Mouse (Mus musculus) forebrain, embryonic 11.5 days (tissue): ENCODE data around the gene Cdk18. TPM values are rescaled to one million over a fixed set of nuclear protein-coding genes. Genes with fewer than 3 reads are reported as not detected.

ENCODE experiments used
- ATAC-seq: fragments of 200-750 bp; cut with Nextera tagmentation; replicated peaks from 2 replicates; pipeline ENCODE4 v1.8.0; 2017; ENCODE audit warnings: moderate TSS enrichment; ENCODE audit not compliant: low FRiP score
- DNase-seq: peaks from one replicate; pipeline ENCODE4 v3.0.0-alpha.2; 2017; ENCODE audit warnings: low spot score
- H3K27ac ChIP-seq: fragments of 300-500 bp; sonication (generic); 2 replicates; pipeline ENCODE4 v1.5.1; 2014; ENCODE audit warnings: low read depth, low read length
- H3K27me3 ChIP-seq: fragments of 300-500 bp; sonication (generic); 2 replicates; pipeline ENCODE4 v1.6.1; 2014; ENCODE audit warnings: mild to moderate bottlenecking, low read length, mixed read lengths; ENCODE audit not compliant: control insufficient read depth, insufficient read depth
- H3K36me3 ChIP-seq: fragments of 300-500 bp; sonication (generic); 2 replicates; pipeline ENCODE4 v1.6.1; 2014; ENCODE audit warnings: mild to moderate bottlenecking, low read length, moderate library complexity, mixed read lengths; ENCODE audit not compliant: control insufficient read depth, insufficient read depth
- H3K4me1 ChIP-seq: fragments of 300-500 bp; sonication (generic); replicated peaks from 2 replicates; pipeline ENCODE4 v1.6.1; 2014; ENCODE audit warnings: low read length, mixed read lengths; ENCODE audit not compliant: control insufficient read depth, insufficient read depth
- H3K4me2 ChIP-seq: fragments of 300-500 bp; sonication (generic); 2 replicates; pipeline ENCODE4 v1.6.1; 2014; ENCODE audit warnings: low read depth, mild to moderate bottlenecking, low read length, moderate library complexity, mixed read lengths; ENCODE audit not compliant: severe bottlenecking
- H3K4me3 ChIP-seq: fragments of 300-500 bp; sonication (generic); 2 replicates; pipeline ENCODE4 v1.5.1; 2014; ENCODE audit warnings: low read depth, low read length
- H3K9ac ChIP-seq: fragments of 300-500 bp; sonication (generic); 2 replicates; pipeline ENCODE4 v1.6.1; 2014; ENCODE audit warnings: low read length
- H3K9me3 ChIP-seq: fragments of 300-500 bp; sonication (generic); 2 replicates; pipeline ENCODE4 v1.6.1; 2016; ENCODE audit warnings: low read length, mixed read lengths; ENCODE audit not compliant: control insufficient read depth
- WGBS: fragments of 180-500 bp; shearing (Covaris S2); extraction: QIAGEN DNeasy Blood & Tissue Kit; methylation state at CpG from one replicate; pipeline ENCODE4 v1.1.7; 2014; 5-methylcytosine and 5-hydroxymethylcytosine counted together
- polyA plus RNA-seq: library from polyadenylated mRNA; unstranded; fragments of >200 nt; fragmentation: Nextera tagmentation; extraction: Ambion mirVana; gene quantifications from 2 replicates; pipeline ENCODE4 v1.2.1, GENCODE M21; 2014

The Cdk18 gene
- polyA plus RNA-seq, result 0.35 and 0.96 TPM in 2 replicates

DNA sequence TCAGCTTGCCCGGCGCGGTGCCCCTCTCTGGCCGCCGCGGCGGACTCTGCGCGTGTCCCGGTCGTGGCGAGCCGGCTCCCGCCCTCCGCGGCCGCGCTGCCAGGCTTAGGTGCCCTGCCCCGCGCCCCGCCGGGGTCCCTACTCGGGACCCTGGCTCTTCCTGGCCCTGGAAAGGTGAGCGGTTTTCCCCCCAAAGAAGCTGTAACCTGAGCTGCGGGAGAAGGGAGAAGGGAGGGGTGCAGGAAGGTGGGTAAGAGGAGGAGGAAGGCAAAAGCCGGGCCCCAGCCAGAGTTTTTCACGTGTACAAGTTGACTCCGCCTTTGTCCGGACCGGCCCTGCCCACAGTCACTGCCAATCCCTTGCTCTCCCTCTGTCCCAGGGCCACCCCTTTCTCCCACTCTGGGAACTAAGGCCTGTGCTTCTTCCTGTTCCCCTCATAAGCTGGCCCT lies at the start of gene Cdk18:
Gene Cdk18, minus strand, starts transcription at position 269 of the 449 bp plus-strand sequence.
- peak; percentile 31; the same call in 1 of the 2 replicates for ATAC-seq
- Histone ChIP-seq H3K4me3 (peak within 1 kb of the TSS; percentile 50), H3K36me3 (no peaks in the 10 kb centered on the region), H3K4me2 (peak within 1 kb of the TSS; percentile 99), H3K9ac (peak within 1 kb of the TSS; percentile 56), H3K9me3 (no peaks in the 10 kb centered on the region), H3K27me3 (peaks cover 10% of the 10 kb centered on the region), H3K27ac (no peak within 1 kb of the TSS), H3K4me1 (peaks cover 7% of the 10 kb centered on the region; the same call in 1 of the 2 replicates)
- peak; percentile 74 for DNase-seq
- under 1% methylated on average over 30 of the region's 30 CpGs for WGBS

DNA sequence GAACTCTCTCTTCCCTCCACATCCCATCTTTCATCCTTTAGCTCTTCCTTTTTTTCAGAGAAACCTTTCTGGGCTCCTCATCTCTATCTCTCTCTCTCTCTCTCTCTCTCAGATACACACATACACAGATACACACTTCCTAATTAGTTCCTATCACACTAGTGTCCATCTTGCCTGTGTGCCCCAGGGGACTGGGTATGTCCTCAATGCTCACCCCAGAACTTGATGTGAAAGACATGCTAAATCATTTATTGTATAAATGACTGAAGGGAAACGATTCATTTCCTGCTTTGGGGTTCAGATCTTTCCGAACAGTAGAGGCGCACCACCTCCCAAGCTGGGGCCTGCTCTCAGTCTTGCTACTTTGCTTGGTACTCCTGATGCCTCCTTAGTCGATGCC lies 49.7 kb upstream of the Cdk18 start:
- peaks cover 24% of the 10 kb centered on the region for H3K4me1 ChIP-seq
- H3K4me2 ChIP-seq, result peak overlapping the region; percentile 66
- H3K27me3 ChIP-seq, result no peaks in the 10 kb centered on the region; the same call in 1 of the 2 replicates
- no peak for DNase-seq
- no peak overlapping the region; the same call in 1 of the 2 replicates for H3K4me3 ChIP-seq
- 38% methylated on average over 4 of the region's 4 CpGs for WGBS
- peak overlapping the region; percentile 99 for H3K9ac ChIP-seq
- no peak for ATAC-seq
- H3K36me3 ChIP-seq, result no peaks in the 10 kb centered on the region
- H3K27ac ChIP-seq, result no peak overlapping the region; the same call in 1 of the 2 replicates
- H3K9me3 ChIP-seq, result no peaks in the 10 kb centered on the region

DNA sequence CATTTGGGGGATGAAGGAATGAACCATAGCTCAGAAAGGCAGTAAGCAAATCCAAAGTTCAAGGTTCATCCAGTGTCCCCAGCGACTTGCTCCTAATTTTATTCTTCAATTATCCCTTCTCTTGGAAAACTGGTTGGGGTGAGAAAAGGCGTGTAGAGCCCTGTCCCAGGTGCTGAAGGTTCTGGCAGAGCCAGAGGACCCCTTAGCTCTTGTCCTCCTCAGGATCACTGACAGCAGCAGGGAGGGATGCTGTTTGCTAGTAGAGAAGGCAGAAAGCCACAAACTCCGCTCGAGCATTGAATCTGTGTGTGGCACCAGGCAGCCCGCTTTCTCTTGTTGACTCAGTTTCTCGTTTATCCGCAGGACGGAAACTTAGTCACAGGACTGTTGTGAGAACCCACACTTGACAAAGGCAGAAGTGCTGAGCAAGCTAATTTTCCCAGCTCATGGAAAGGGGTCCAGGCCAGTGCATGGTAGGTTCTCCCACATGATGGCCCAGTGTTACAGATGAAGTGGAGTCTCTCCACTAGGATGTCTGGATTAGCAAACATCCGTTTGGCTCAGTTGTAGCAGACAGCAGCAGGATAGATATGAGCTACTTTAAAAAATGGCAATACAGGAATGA lies 49.1 kb upstream of the Cdk18 start:
- ATAC-seq (no peak), DNase-seq (no peak)
- 54% methylated on average over 9 of the region's 9 CpGs for WGBS
- Histone ChIP-seq H3K9ac (no peak overlapping the region), H3K27ac (no peak overlapping the region), H3K4me3 (no peak overlapping the region), H3K4me2 (no peak overlapping the region), H3K4me1 (peaks cover 20% of the 10 kb centered on the region), H3K27me3 (no peaks in the 10 kb centered on the region; the same call in 1 of the 2 replicates), H3K36me3 (no peaks in the 10 kb centered on the region), H3K9me3 (no peaks in the 10 kb centered on the region)

DNA sequence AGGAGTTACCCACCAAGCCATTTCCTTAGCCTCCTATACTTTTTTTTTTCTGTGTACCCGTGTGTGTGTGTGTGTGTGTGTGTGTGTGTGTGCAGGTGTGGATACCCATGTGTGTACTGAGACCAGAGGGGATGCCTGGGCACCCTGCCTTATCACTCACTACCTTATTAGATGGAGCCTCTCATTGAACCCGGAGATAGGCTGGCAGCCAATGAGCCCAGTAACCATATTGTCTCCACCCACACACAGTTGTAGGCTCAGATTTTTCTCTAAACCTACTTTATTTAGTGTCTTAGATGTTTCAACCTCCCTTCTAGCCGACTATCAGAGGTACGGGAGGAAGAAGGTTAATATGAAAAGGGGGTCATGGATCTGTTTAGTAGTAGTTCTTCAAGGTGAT lies 46.8 kb upstream of the Cdk18 start:
- ATAC-seq, result no peak
- no peak overlapping the region for H3K27ac ChIP-seq

DNA sequence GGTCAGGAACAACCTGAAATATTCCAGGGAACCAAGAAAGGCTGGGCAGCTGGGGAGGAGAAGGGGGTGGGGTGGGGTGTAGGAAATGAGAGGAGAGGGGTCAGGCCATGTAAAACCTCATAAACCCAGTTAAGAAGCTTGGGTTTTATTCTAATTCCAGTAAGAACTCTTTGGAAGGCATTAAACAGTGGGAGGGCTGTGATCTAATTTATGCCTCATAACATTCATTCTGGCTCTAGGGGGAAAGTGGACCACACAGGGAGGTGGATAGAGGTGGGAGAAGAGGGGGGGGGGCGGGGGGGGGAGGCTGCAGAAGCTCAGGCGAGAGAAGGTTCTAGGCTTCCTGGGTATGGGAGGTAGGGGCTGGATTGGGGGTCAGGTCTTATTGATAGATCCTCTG lies 32.1 kb upstream of the Cdk18 start:
- H3K36me3 ChIP-seq, result no peaks in the 10 kb centered on the region
- H3K4me3 ChIP-seq, result no peak overlapping the region
- WGBS, result 20% methylated on average over 1 of the region's 2 CpGs
- H3K9me3 ChIP-seq, result no peaks in the 10 kb centered on the region
- no peak overlapping the region for H3K9ac ChIP-seq
- H3K4me2 ChIP-seq, result no peak overlapping the region
- DNase-seq, result no peak
- H3K27ac ChIP-seq, result no peak overlapping the region
- no peaks in the 10 kb centered on the region for H3K27me3 ChIP-seq
- ATAC-seq, result no peak
- peaks cover 8% of the 10 kb centered on the region for H3K4me1 ChIP-seq

More for the DNA sequence above, 46.8 kb upstream of the Cdk18 start:
- no peak for DNase-seq
- Histone ChIP-seq H3K36me3 (no peaks in the 10 kb centered on the region), H3K4me1 (peaks cover 6% of the 10 kb centered on the region; the same call in 1 of the 2 replicates), H3K9ac (no peak overlapping the region), H3K4me3 (no peak overlapping the region), H3K9me3 (no peaks in the 10 kb centered on the region), H3K4me2 (no peak overlapping the region), H3K27me3 (no peaks in the 10 kb centered on the region; the same call in 1 of the 2 replicates)
- 82% methylated on average over 4 of the region's 4 CpGs for WGBS

DNA sequence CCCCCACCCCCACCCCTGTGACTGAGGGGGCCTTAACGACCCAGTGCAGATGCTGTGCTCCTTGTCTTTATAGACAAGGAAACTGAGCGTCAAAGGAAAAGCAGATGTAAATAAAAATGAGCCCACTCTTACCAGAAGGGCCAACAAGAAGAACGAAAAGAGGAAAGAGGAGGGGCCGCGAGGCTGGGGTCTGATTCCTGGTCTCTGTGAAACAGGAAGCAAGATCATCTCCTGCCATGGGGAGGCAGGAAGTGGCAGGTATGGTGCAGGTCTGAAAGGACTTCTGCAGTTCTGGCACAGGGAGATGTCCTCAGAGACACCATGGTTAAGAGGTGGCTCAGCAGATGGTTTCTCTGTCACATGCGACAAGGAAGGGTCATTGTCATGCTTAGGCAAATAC lies 31.2 kb upstream of the Cdk18 start:
- Histone ChIP-seq H3K36me3 (no peaks in the 10 kb centered on the region), H3K9me3 (no peaks in the 10 kb centered on the region), H3K4me2 (no peak overlapping the region), H3K4me3 (no peak overlapping the region), H3K4me1 (peaks cover 8% of the 10 kb centered on the region), H3K9ac (no peak overlapping the region), H3K27ac (no peak overlapping the region), H3K27me3 (no peaks in the 10 kb centered on the region)
- no peak for ATAC-seq
- WGBS, result 63% methylated on average over 6 of the region's 6 CpGs
- DNase-seq, result no peak

DNA sequence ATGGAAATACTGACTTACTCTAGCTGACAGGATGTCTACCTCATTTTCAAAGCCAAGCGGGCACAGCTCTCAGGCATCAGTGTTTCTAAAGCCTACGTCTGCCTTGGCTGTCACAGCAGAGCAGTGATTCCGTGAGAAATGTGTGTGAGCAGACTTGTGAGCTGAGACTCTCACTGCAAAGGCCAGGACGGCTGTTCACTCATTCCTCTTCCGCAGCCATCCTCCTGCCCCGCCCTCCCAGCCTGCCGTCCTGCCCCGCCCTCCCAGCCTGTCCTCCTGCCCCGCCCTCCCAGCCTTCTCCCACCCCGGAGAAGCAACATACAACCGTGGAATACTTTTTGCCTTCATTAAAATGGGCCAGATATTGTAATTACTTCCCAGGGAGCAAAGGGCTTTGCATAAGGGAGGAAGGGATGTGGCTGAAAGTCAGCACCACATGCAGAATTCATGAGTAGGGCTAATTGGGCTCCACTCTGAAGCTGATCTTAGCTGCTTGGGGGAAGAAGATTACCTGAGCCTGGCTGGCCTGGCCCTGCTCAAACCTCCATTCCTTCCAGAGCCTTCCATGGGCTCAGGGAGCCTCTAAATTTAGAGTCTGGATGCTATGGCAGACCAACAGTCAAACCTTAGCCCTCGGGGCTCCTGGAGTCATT lies 28.8 kb upstream of the Cdk18 start:
- H3K27ac ChIP-seq, result no peak overlapping the region
- H3K4me1 ChIP-seq, result peaks cover 8% of the 10 kb centered on the region
- DNase-seq (peak; percentile 75), ATAC-seq (no peak; the same call in 1 of the 2 replicates)
- no peaks in the 10 kb centered on the region for H3K9me3 ChIP-seq
- H3K4me3 ChIP-seq, result no peak overlapping the region
- H3K27me3 ChIP-seq, result no peaks in the 10 kb centered on the region
- H3K36me3 ChIP-seq, result no peaks in the 10 kb centered on the region
- WGBS, result 9% methylated on average over 12 of the region's 12 CpGs
- peak overlapping the region; percentile 31; the same call in 1 of the 2 replicates for H3K4me2 ChIP-seq
- H3K9ac ChIP-seq, result peak overlapping the region; percentile 39

DNA sequence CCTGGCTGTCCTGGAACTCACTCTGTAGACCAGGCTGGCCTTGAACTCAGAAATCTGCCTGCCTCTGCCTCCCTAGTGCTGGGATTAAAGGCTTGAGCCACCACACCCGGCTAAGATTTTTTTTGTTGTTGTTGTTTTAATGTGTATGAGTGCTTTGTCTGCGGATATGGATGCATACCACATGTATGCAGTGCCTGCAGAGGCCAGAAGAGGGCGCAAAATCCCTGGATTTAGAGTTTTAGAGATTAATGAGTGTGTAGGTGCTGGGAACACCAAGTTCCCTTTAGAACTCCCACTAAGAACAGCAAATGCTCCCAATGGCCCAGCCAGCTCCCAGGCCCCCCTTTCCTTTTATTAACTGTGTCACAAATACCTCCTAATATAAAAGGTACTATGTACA lies 26.4 kb upstream of the Cdk18 start:
- H3K27me3 ChIP-seq, result no peaks in the 10 kb centered on the region
- no peak for ATAC-seq
- WGBS, result 55% methylated on average over 3 of the region's 3 CpGs

More for the DNA sequence above, 26.4 kb upstream of the Cdk18 start:
- peak; percentile 60 for DNase-seq
- Histone ChIP-seq H3K27ac (no peak overlapping the region), H3K9ac (no peak overlapping the region), H3K9me3 (no peaks in the 10 kb centered on the region), H3K4me3 (no peak overlapping the region), H3K4me2 (no peak overlapping the region), H3K4me1 (peaks cover 4% of the 10 kb centered on the region), H3K36me3 (no peaks in the 10 kb centered on the region)
